Mouse (Mus musculus) small intestine, adult 10 weeks (tissue): Measurements from ENCODE around the gene Mrpl52. TPM values are rescaled to one million over a fixed set of nuclear protein-coding genes. Genes with fewer than 3 reads are reported as not detected.

Source experiments
- polyA plus RNA-seq: library from polyadenylated mRNA; stranded (reverse); fragments of 350-450 nt; fragmentation: Illumina TruSeq; extraction: RNeasy Lipid Tissue Mini Kit (QIAGEN cat#74804); gene quantifications from one replicate; pipeline ENCODE4 v1.2.3, GENCODE M21; 2014; ENCODE audit warnings: low replicate concordance

Gene Mrpl52
- polyA plus RNA-seq: 33.3 TPM

GRCm38 (mm10) chr14:54426689-54427398 lies at the start of gene Mrpl52:
Mrpl52 (plus strand) TSS chr14:54426909.

GRCm38 (mm10) chr14:54417623-54418081 lies 9.1 kb upstream of the Mrpl52 start, which contains the start of gene Slc7a7:
Slc7a7 (minus strand) TSS chr14:54417780.

GRCm38 (mm10) chr14:54431334-54432077 lies 4.8 kb downstream of the Mrpl52 start, which contains the start of gene Mmp14:
Mmp14 (plus strand) TSS chr14:54431612.

GRCm38 (mm10) chr14:54463959-54464292 lies 37.2 kb downstream of the Mrpl52 start, which contains the start of gene Lrp10:
Lrp10 (plus strand) TSS chr14:54464137.

GRCm38 (mm10) chr14:54475941-54476844 lies 49.5 kb downstream of the Mrpl52 start, which contains the start of gene Rem2:
Rem2 (plus strand) TSS chr14:54476100.

Other genes with a start within 250 kb of the Mrpl52 start
- 4.5 TPM for gene Dad1, start 172.8 kb upstream of the Mrpl52 start, polyA plus RNA-seq
- 10.4 TPM for gene Abhd4, start 172.7 kb upstream of the Mrpl52 start, polyA plus RNA-seq
- not detected for gene Olfr49, start 142.0 kb upstream of the Mrpl52 start, polyA plus RNA-seq
- gene Oxa1l, start 66.1 kb upstream of the Mrpl52 start, polyA plus RNA-seq: 10.3 TPM
- 17.1 TPM for gene Slc7a7, start 9.1 kb upstream of the Mrpl52 start, polyA plus RNA-seq
- 10.3 TPM for gene Mmp14, start 4.7 kb downstream of the Mrpl52 start, polyA plus RNA-seq
- 4.1 TPM for gene Lrp10, start 37.2 kb downstream of the Mrpl52 start, polyA plus RNA-seq
- gene Rem2, start 49.2 kb downstream of the Mrpl52 start, polyA plus RNA-seq: not detected
- gene Prmt5, start 90.6 kb downstream of the Mrpl52 start, polyA plus RNA-seq: 14.8 TPM
- gene Haus4, start 127.7 kb downstream of the Mrpl52 start, polyA plus RNA-seq: 5.1 TPM
- 1.0 TPM for gene Ajuba, start 150.6 kb downstream of the Mrpl52 start, polyA plus RNA-seq
- 1.3 TPM for gene 4931414P19Rik, start 179.1 kb downstream of the Mrpl52 start, polyA plus RNA-seq
- 0.52 TPM for gene Psmb5, start 191.1 kb downstream of the Mrpl52 start, polyA plus RNA-seq
- gene Psmb11, start 194.5 kb downstream of the Mrpl52 start, polyA plus RNA-seq: not detected
- not detected for gene Gm17606, start 214.0 kb downstream of the Mrpl52 start, polyA plus RNA-seq
- gene Cdh24, start 214.5 kb downstream of the Mrpl52 start, polyA plus RNA-seq: not detected